Mouse (Mus musculus) hindbrain, embryonic 13.5 days (tissue): ENCODE measurements at regions not wholly inside any gene's neighbourhood (a gene's known extent, or its start where the extent isn't known, plus 50 kb on each side); places are given as distances from the start of the nearest gene placed in this dataset.
"Not testable (repeated sequence)": the region's sequence is repeated elsewhere in the genome, so short reads cannot be mapped to it uniquely, and the experiment has no call there.

Experiments
- ATAC-seq: fragments of 200-750 bp; cut with Nextera tagmentation; 2 replicates; pipeline ENCODE4 v1.8.0; 2017; ENCODE audit warnings: moderate TSS enrichment; ENCODE audit not compliant: low FRiP score
- H3K27ac ChIP-seq: fragments of 300-500 bp; sonication (generic); 2 replicates; pipeline ENCODE4 v1.5.1; 2015; ENCODE audit warnings: inconsistent platforms, mild to moderate bottlenecking, moderate library complexity
- H3K27me3 ChIP-seq: fragments of 300-500 bp; sonication (generic); 2 replicates; pipeline ENCODE4 v1.6.1; 2015; ENCODE audit warnings: mild to moderate bottlenecking, inconsistent platforms
- H3K36me3 ChIP-seq: fragments of 300-500 bp; sonication (generic); 2 replicates; pipeline ENCODE4 v1.6.1; 2015; ENCODE audit warnings: mild to moderate bottlenecking, inconsistent platforms
- H3K4me1 ChIP-seq: fragments of 300-500 bp; sonication (generic); replicated peaks from 2 replicates; pipeline ENCODE4 v1.6.1; 2015; ENCODE audit warnings: inconsistent platforms
- H3K4me2 ChIP-seq: fragments of 300-500 bp; sonication (generic); 2 replicates; pipeline ENCODE4 v1.6.1; 2015; ENCODE audit warnings: inconsistent platforms, mild to moderate bottlenecking, moderate library complexity
- H3K4me3 ChIP-seq: fragments of 300-500 bp; sonication (generic); 2 replicates; pipeline ENCODE4 v1.5.1; 2015; ENCODE audit warnings: mild to moderate bottlenecking, inconsistent platforms
- H3K9ac ChIP-seq: fragments of 300-500 bp; sonication (generic); 2 replicates; pipeline ENCODE4 v1.6.1; 2015; ENCODE audit warnings: mild to moderate bottlenecking, inconsistent platforms
- H3K9me3 ChIP-seq: fragments of 300-500 bp; sonication (generic); 2 replicates; pipeline ENCODE4 v1.6.1; 2016; ENCODE audit warnings: inconsistent platforms
- WGBS: fragments of 180-500 bp; shearing (Covaris S2); methylation state at CpG from one replicate; pipeline ENCODE4 v1.1.7; 2015; 5-methylcytosine and 5-hydroxymethylcytosine counted together

GRCm38 (mm10) chr5:18502831-18503230 lies 142.7 kb upstream of the Gnai1 start:
- 35% methylated on average over 12 of the region's 12 CpGs for WGBS
- H3K4me1 ChIP-seq = no peaks in the 10 kb centered on the region

DNA sequence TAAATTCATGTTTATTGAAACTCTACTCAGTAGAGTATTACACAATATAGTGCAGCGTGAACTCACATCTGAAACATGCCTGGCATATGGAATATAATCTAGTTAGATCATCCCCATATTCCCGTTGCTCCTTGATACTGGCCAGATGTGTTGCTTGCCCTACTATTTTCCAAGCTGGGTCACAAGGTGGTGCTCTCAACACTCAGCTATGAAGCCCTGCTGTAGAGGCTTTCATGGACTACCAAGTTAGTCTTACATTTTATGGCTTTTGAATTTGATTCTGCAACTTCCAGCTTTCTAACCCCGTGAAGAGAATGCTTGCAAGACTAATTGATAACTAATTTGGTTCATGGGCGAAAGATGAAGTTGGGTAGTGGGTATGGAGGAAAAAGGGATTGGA lies 134.2 kb upstream of the Gnai1 start:
- Histone ChIP-seq H3K9me3 (no peaks in the 10 kb centered on the region), H3K4me1 (no peaks in the 10 kb centered on the region), H3K4me3 (no peak overlapping the region), H3K36me3 (no peaks in the 10 kb centered on the region), H3K27ac (no peak overlapping the region), H3K27me3 (no peaks in the 10 kb centered on the region), H3K9ac (no peak overlapping the region), H3K4me2 (no peak overlapping the region)
- WGBS = 79% methylated on average over 4 of the region's 4 CpGs
- ATAC-seq = no peak

More at GRCm38 (mm10) chr5:18502831-18503230, 142.7 kb upstream of the Gnai1 start:
- Histone ChIP-seq H3K36me3 (no peaks in the 10 kb centered on the region), H3K9ac (no peak overlapping the region), H3K4me2 (no peak overlapping the region), H3K9me3 (no peaks in the 10 kb centered on the region), H3K27me3 (no peaks in the 10 kb centered on the region), H3K4me3 (no peak overlapping the region), H3K27ac (no peak overlapping the region)
- no peak for ATAC-seq

DNA sequence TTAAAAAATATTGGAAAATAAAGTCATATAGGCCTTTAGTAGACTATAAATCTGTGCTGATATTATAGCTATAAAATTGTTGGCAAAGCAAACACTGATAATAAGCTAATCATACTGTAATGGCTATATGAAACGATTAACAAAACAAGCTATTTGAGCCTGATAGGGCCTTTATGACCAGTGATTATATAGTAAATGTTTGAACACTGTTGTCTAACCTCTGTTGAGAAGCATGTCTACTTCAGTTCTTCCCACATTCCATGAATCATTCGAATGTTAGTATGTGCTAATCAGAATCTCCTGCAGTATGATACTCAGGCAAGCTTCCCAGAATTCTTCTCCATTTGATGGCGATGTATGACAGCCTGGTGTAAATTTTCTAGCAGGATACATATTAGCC lies 129.6 kb upstream of the Gnai1 start:
- no peak for ATAC-seq
- Histone ChIP-seq H3K9me3 (no peaks in the 10 kb centered on the region), H3K4me3 (no peak overlapping the region), H3K4me2 (no peak overlapping the region), H3K9ac (no peak overlapping the region), H3K4me1 (no peaks in the 10 kb centered on the region), H3K27me3 (no peaks in the 10 kb centered on the region), H3K36me3 (no peaks in the 10 kb centered on the region), H3K27ac (no peak overlapping the region)
- WGBS = 90% methylated on average over 3 of the region's 3 CpGs

GRCm38 (mm10) chr5:18487076-18487772 lies 127.1 kb upstream of the Gnai1 start:
- 56% methylated on average over 1 of the region's 1 CpGs for WGBS
- no peak overlapping the region for H3K4me2 ChIP-seq
- no peaks in the 10 kb centered on the region for H3K4me1 ChIP-seq
- ATAC-seq = no peak
- no peaks in the 10 kb centered on the region for H3K27me3 ChIP-seq
- H3K36me3 ChIP-seq = no peaks in the 10 kb centered on the region
- no peaks in the 10 kb centered on the region for H3K9me3 ChIP-seq
- no peak overlapping the region for H3K27ac ChIP-seq
- no peak overlapping the region for H3K4me3 ChIP-seq
- no peak overlapping the region for H3K9ac ChIP-seq

DNA sequence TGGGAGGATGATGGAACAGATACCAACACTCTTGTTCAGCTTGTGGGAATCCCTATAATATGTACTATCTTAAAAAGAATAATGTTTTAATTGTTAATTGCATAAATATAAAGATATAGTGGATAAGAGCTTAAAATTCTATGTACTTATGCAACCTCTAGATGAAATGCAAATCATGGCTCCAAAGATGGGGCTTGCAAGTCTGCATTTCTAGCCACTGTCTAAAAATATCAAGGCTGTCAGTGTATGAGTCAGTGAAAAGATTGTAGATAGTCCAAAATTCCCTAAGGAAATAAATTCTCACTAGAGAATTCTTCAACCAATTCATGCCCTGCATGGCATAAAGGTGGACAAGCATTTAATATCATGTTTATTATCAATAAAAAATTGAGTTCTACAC lies 124.2 kb upstream of the Gnai1 start:
- H3K27ac ChIP-seq = no peak overlapping the region
- no peak overlapping the region for H3K4me3 ChIP-seq

GRCm38 (mm10) chr5:18478420-18478819 lies 118.3 kb upstream of the Gnai1 start:
- Histone ChIP-seq H3K4me3 (no peak overlapping the region), H3K4me1 (no peaks in the 10 kb centered on the region; the same call in 1 of the 2 replicates), H3K9me3 (no peaks in the 10 kb centered on the region), H3K27ac (no peak overlapping the region), H3K9ac (no peak overlapping the region), H3K36me3 (no peaks in the 10 kb centered on the region), H3K27me3 (no peaks in the 10 kb centered on the region), H3K4me2 (no peak overlapping the region)
- 87% methylated on average over 7 of the region's 7 CpGs for WGBS
- ATAC-seq = no peak

More for the DNA sequence above, 124.2 kb upstream of the Gnai1 start:
- H3K4me2 ChIP-seq = no peak overlapping the region
- H3K4me1 ChIP-seq = no peaks in the 10 kb centered on the region
- no peaks in the 10 kb centered on the region for H3K27me3 ChIP-seq
- H3K9me3 ChIP-seq = no peaks in the 10 kb centered on the region
- ATAC-seq = no peak
- H3K9ac ChIP-seq = no peak overlapping the region
- no peaks in the 10 kb centered on the region for H3K36me3 ChIP-seq

GRCm38 (mm10) chr5:18477372-18478017 lies 117.3 kb upstream of the Gnai1 start:
- no peak for ATAC-seq

DNA sequence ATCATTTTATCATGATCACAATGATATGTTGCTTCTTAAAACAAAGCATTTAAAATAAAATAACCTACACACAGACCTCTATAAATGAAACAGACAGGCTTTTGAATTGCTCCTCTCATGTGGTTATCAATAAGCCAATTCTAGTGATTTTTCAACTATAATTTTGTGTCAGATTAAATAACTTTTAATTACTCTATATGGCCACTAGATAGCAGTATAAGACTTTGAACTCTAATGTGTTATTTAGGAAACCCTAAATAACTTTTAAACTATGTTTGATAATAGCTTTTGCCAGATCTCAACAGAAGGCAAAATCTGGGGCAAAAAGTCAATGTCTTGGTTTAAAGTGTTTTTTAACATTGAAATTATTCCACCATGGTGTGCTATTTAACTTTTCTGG lies 112.0 kb upstream of the Gnai1 start:
- Histone ChIP-seq H3K9ac (no peak overlapping the region), H3K27ac (no peak overlapping the region), H3K9me3 (no peaks in the 10 kb centered on the region), H3K4me2 (no peak overlapping the region), H3K27me3 (no peaks in the 10 kb centered on the region), H3K36me3 (no peaks in the 10 kb centered on the region), H3K4me3 (no peak overlapping the region), H3K4me1 (no peaks in the 10 kb centered on the region; the same call in 1 of the 2 replicates)
- no peak for ATAC-seq

More at GRCm38 (mm10) chr5:18477372-18478017, 117.3 kb upstream of the Gnai1 start:
- H3K9ac ChIP-seq = no peak overlapping the region
- H3K4me1 ChIP-seq = no peaks in the 10 kb centered on the region; the same call in 1 of the 2 replicates
- H3K9me3 ChIP-seq = no peaks in the 10 kb centered on the region
- H3K4me2 ChIP-seq = no peak overlapping the region
- WGBS = 91% methylated on average over 6 of the region's 6 CpGs
- H3K36me3 ChIP-seq = no peaks in the 10 kb centered on the region
- H3K27ac ChIP-seq = no peak overlapping the region
- no peak overlapping the region for H3K4me3 ChIP-seq
- H3K27me3 ChIP-seq = no peaks in the 10 kb centered on the region

DNA sequence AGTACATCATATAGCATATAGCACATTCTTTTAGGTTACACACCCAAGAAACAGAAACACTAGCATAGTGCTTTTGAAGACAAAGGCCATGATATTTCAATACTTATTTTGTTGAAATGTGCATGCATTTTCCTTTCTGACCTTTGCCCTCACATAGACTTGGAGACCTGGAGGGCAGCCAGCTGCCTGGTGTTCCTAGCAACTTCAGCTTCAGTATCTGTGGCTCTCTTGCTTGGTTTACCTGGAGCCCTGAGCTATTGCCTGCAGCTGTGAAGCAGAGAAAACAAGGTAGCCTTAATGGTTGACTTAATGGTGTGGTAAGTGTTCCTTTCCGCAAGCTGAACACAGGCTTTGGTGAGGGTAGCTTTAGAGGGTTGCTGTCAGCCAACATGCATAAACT lies 97.6 kb upstream of the Gnai1 start:
- Histone ChIP-seq H3K4me1 (0 out of 2 replicates have a peak, but pooled peaks cover 2% of the 10 kb centered on the region), H3K4me3 (no peak overlapping the region), H3K27ac (no peak overlapping the region), H3K9me3 (no peaks in the 10 kb centered on the region), H3K9ac (no peak overlapping the region), H3K4me2 (no peak overlapping the region), H3K36me3 (no peaks in the 10 kb centered on the region), H3K27me3 (no peaks in the 10 kb centered on the region)
- WGBS = 71% methylated on average over 1 of the region's 1 CpGs
- ATAC-seq = no peak

DNA sequence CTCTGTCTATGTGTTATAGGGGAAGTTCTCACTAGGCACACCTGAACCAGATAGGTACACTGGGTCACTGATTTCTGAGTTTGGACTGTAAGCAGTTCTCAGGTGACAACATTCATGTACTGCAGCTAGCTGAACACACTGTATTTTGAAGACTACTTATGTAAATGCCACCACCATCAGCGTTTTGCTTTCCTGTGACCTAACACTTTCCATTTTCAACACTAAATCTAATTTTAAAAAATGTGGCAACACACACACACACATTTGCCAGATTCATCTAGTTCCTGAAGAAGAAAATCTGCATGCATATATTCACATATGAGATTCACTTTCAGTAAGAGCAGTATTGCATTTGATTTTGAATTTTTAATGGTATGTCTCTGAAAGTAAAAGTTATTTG lies 96.0 kb upstream of the Gnai1 start:
- Histone ChIP-seq H3K27me3 (no peaks in the 10 kb centered on the region), H3K27ac (no peak overlapping the region), H3K36me3 (no peaks in the 10 kb centered on the region), H3K4me1 (0 out of 2 replicates have a peak, but pooled peaks cover 2% of the 10 kb centered on the region), H3K9me3 (no peaks in the 10 kb centered on the region), H3K4me2 (no peak overlapping the region), H3K9ac (no peak overlapping the region), H3K4me3 (no peak overlapping the region)
- ATAC-seq = no peak
- 98% methylated on average over 1 of the region's 1 CpGs for WGBS

DNA sequence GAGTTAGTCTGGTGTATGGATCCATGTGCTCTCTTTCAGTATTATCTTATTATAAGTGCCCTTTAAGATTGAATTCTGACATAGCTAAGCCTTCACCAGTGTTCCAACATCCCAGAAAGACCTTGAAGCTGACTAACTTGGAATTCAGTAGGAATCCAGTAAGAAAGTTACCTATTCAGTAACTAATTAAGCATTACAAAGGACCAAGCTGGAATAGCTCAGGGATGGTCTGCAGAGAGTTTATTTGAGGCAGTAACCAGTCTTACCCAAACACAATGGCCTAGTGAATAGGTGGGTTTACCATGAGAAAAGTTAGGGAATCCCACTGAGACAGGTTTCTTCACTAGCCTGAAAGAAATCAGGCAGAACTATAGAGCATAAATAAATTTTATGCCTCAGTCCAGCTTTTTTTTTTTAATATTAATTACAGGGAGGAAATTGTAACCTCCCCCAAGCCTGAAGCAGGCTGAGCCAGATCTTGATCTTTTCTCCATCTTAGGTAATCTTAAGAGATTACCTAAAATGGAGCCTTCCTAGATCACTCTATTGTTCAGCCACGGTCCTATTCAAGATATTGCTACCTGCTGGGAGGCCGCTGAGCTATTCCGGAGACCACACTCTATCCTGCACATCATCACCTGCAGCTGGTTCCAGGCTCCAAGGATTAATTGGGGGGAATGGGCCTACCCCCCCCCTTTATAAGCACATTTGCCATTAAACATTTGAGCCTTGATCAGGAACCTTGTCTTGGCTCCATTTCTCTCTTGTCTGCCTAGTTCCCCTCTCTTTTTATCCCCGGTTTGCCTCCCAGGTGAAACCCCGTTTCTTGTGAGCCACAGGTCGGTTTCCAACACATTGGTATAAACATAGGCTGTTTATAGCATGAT lies 93.0 kb upstream of the Gnai1 start:
- WGBS = 54% methylated on average over 6 of the region's 6 CpGs
- not testable (repeated sequence) for H3K36me3 ChIP-seq, H3K9ac ChIP-seq, ATAC-seq, H3K4me2 ChIP-seq, H3K9me3 ChIP-seq, H3K27ac ChIP-seq, H3K4me3 ChIP-seq, H3K4me1 ChIP-seq, H3K27me3 ChIP-seq

GRCm38 (mm10) chr5:18449261-18449660 lies 89.1 kb upstream of the Gnai1 start:
- Histone ChIP-seq H3K9me3 (no peaks in the 10 kb centered on the region), H3K9ac (no peak overlapping the region), H3K4me1 (no peaks in the 10 kb centered on the region), H3K4me3 (no peak overlapping the region), H3K27me3 (no peaks in the 10 kb centered on the region), H3K27ac (no peak overlapping the region), H3K36me3 (no peaks in the 10 kb centered on the region), H3K4me2 (no peak overlapping the region)
- 95% methylated on average over 3 of the region's 3 CpGs for WGBS
- ATAC-seq = no peak
